Mouse (Mus musculus) heart, postnatal 0 days (tissue): ENCODE results near the gene Sell. TPM values are rescaled to one million over a fixed set of nuclear protein-coding genes. Genes with fewer than 3 reads are reported as not detected.
"Not testable (repeated sequence)": the region's sequence is repeated elsewhere in the genome, so short reads cannot be mapped to it uniquely, and the experiment has no call there.

Experiments
- ATAC-seq: fragments of 200-750 bp; cut with Nextera tagmentation; 2 replicates; pipeline ENCODE4 v1.8.0; 2017; ENCODE audit warnings: low read depth, moderate number of reproducible peaks, moderate library complexity; ENCODE audit not compliant: insufficient read depth
- DNase-seq: peaks from one replicate; pipeline ENCODE4 v3.0.0-alpha.2; 2016; ENCODE audit warnings: low spot score
- H3K27ac ChIP-seq: fragments of 300-500 bp; sonication (generic); 2 replicates; pipeline ENCODE4 v1.5.1; 2014; ENCODE audit warnings: low read depth, mild to moderate bottlenecking
- H3K27me3 ChIP-seq: fragments of 300-500 bp; sonication (generic); 2 replicates; pipeline ENCODE4 v1.6.1; 2014; ENCODE audit warnings: low read length, mixed read lengths; ENCODE audit not compliant: control insufficient read depth, insufficient read depth
- H3K36me3 ChIP-seq: fragments of 300-500 bp; sonication (generic); replicated peaks from 2 replicates; pipeline ENCODE4 v1.6.1; 2014; ENCODE audit warnings: low read length, mixed read lengths; ENCODE audit not compliant: control insufficient read depth, insufficient read depth
- H3K4me1 ChIP-seq: fragments of 300-500 bp; sonication (generic); 2 replicates; pipeline ENCODE4 v1.6.1; 2014; ENCODE audit warnings: antibody characterized with exemption; ENCODE audit not compliant: control insufficient read depth, insufficient read depth
- H3K4me2 ChIP-seq: fragments of 300-500 bp; sonication (generic); 2 replicates; pipeline ENCODE4 v1.6.1; 2014; ENCODE audit warnings: low read depth, mild to moderate bottlenecking, low read length, moderate library complexity
- H3K4me3 ChIP-seq: fragments of 300-500 bp; sonication (generic); 2 replicates; pipeline ENCODE4 v1.5.1; 2014; ENCODE audit warnings: low read depth, low read length
- H3K9ac ChIP-seq: fragments of 300-500 bp; sonication (generic); replicated peaks from 2 replicates; pipeline ENCODE4 v1.6.1; 2014; ENCODE audit warnings: low read depth, low read length, mixed read lengths
- H3K9me3 ChIP-seq: fragments of 300-500 bp; sonication (generic); replicated peaks from 2 replicates; pipeline ENCODE4 v1.6.1; 2016; ENCODE audit warnings: low read length; ENCODE audit not compliant: control insufficient read depth
- CTCF ChIP-seq: IDR thresholded peaks from 2 replicates; pipeline ENCODE4 v1.5.1; 2016; ENCODE audit warnings: antibody characterized with exemption, control low read depth, low read depth
- EP300 ChIP-seq: IDR thresholded peaks from 2 replicates; pipeline ENCODE4 v1.6.1; 2016; ENCODE audit warnings: antibody characterized with exemption, low read depth
- WGBS: fragments of 180-500 bp; shearing (Covaris S2); extraction: QIAGEN DNeasy Blood & Tissue Kit; methylation state at CpG from one replicate; pipeline ENCODE4 v1.1.7; 2014; 5-methylcytosine and 5-hydroxymethylcytosine counted together
- polyA plus RNA-seq: library from polyadenylated mRNA; unstranded; fragments of >200 nt; fragmentation: Nextera tagmentation; extraction: Ambion mirVana; gene quantifications from 2 replicates; pipeline ENCODE4 v1.2.1, GENCODE M21; 2015
- total RNA-seq: library from RNA; depleted of rRNA; stranded (reverse); fragments of >200 nt; gene quantifications from 2 replicates; pipeline ENCODE4 v1.2.3, GENCODE M21; 2014; ENCODE audit warnings: low replicate concordance; rRNA removed

Gene Sell
- total RNA-seq (0.50 TPM in 1 of 2 replicates, not detected in the other), polyA plus RNA-seq (0.18 and 0.44 TPM in 2 replicates)

GRCm38 (mm10) chr1:164061925-164062324 lies at the start of gene Sell:
Gene Sell (plus strand): TSS chr1:164061982.
- no peak within 1 kb of the TSS for H3K4me3 ChIP-seq
- no peak for ATAC-seq
- no peaks in the 10 kb centered on the region for H3K4me1 ChIP-seq
- H3K4me2 ChIP-seq, result no peak within 1 kb of the TSS
- no peaks in the 10 kb centered on the region for H3K9me3 ChIP-seq
- H3K27ac ChIP-seq, result no peak within 1 kb of the TSS; the same call in 1 of the 2 replicates
- no peak for DNase-seq
- H3K9ac ChIP-seq, result no peak within 1 kb of the TSS
- H3K27me3 ChIP-seq, result no peaks in the 10 kb centered on the region
- no peaks in the 10 kb centered on the region for H3K36me3 ChIP-seq
- WGBS, result 63% methylated on average over 4 of the region's 4 CpGs
- no peak for TF ChIP-seq EP300
- TF ChIP-seq CTCF, result no peak

- Histone ChIP-seq H3K9ac (no peak overlapping the region), H3K4me2 (no peak overlapping the region), H3K9me3 (no peaks in the 10 kb centered on the region), H3K36me3 (no peaks in the 10 kb centered on the region), H3K27me3 (no peaks in the 10 kb centered on the region), H3K4me1 (no peaks in the 10 kb centered on the region), H3K27ac (no peak overlapping the region), H3K4me3 (no peak overlapping the region)
- TF ChIP-seq EP300 (no peak), CTCF (no peak)
- ATAC-seq (no peak), DNase-seq (no peak)
- WGBS, result 56% methylated on average over 1 of the region's 1 CpGs
Measured at GRCm38 (mm10) chr1:164014616-164015015, 47.2 kb upstream of the Sell start.

GRCm38 (mm10) chr1:164018221-164018896 lies 43.4 kb upstream of the Sell start:
- H3K4me3 ChIP-seq, result no peak overlapping the region
- WGBS, result 84% methylated on average over 16 of the region's 16 CpGs
- H3K27me3 ChIP-seq, result no peaks in the 10 kb centered on the region
- DNase-seq, result no peak
- no peaks in the 10 kb centered on the region for H3K4me1 ChIP-seq
- TF ChIP-seq EP300, result no peak
- no peak for TF ChIP-seq CTCF
- H3K36me3 ChIP-seq, result no peaks in the 10 kb centered on the region
- no peak for ATAC-seq
- no peak overlapping the region for H3K4me2 ChIP-seq
- no peaks in the 10 kb centered on the region for H3K9me3 ChIP-seq
- H3K27ac ChIP-seq, result no peak overlapping the region
- H3K9ac ChIP-seq, result no peak overlapping the region

GRCm38 (mm10) chr1:164019789-164020188 lies 42.0 kb upstream of the Sell start:
- no peak overlapping the region for H3K27ac ChIP-seq
- H3K4me3 ChIP-seq, result no peak overlapping the region
- H3K9ac ChIP-seq, result no peak overlapping the region
- 43% methylated on average over 6 of the region's 6 CpGs for WGBS
- H3K36me3 ChIP-seq, result no peaks in the 10 kb centered on the region
- DNase-seq (no peak), ATAC-seq (no peak)
- H3K4me2 ChIP-seq, result no peak overlapping the region
- no peak for TF ChIP-seq EP300
- TF ChIP-seq CTCF, result no peak
- H3K9me3 ChIP-seq, result no peaks in the 10 kb centered on the region
- H3K27me3 ChIP-seq, result no peaks in the 10 kb centered on the region
- no peaks in the 10 kb centered on the region for H3K4me1 ChIP-seq

GRCm38 (mm10) chr1:164020746-164021145 lies 41.0 kb upstream of the Sell start:
- WGBS, result 81% methylated on average over 3 of the region's 3 CpGs
- not testable (repeated sequence) for ATAC-seq, H3K36me3 ChIP-seq, H3K4me1 ChIP-seq, DNase-seq, H3K4me2 ChIP-seq, H3K27me3 ChIP-seq, H3K9ac ChIP-seq, H3K4me3 ChIP-seq, H3K27ac ChIP-seq, H3K9me3 ChIP-seq

- not testable (repeated sequence) for H3K9me3 ChIP-seq, H3K27ac ChIP-seq
Measured at GRCm38 (mm10) chr1:164022106-164022505, 39.7 kb upstream of the Sell start.

More at GRCm38 (mm10) chr1:164022106-164022505, 39.7 kb upstream of the Sell start:
- ATAC-seq, H3K4me2 ChIP-seq, H3K27me3 ChIP-seq, H3K4me1 ChIP-seq, H3K36me3 ChIP-seq, H3K4me3 ChIP-seq, DNase-seq, H3K9ac ChIP-seq: not testable (repeated sequence)
- 74% methylated on average over 5 of the region's 5 CpGs for WGBS
